Mouse (Mus musculus) stomach, postnatal 0 days (tissue): ENCODE measurements around the gene Pik3cd. TPM values are rescaled to one million over a fixed set of nuclear protein-coding genes. Genes with fewer than 3 reads are reported as not detected.

Experiments
- ATAC-seq: fragments of 200-750 bp; cut with Nextera tagmentation; 2 replicates; pipeline ENCODE4 v1.8.0; 2017; ENCODE audit not compliant: low FRiP score, low TSS enrichment
- DNase-seq: peaks from one replicate; pipeline ENCODE4 v3.0.0-alpha.2; 2016; ENCODE audit warnings: low spot score
- H3K27ac ChIP-seq: fragments of 300-500 bp; sonication (generic); replicated peaks from 2 replicates; pipeline ENCODE4 v1.5.1; 2014; ENCODE audit warnings: mild to moderate bottlenecking, control low read depth
- H3K27me3 ChIP-seq: fragments of 300-500 bp; sonication (generic); 2 replicates; pipeline ENCODE4 v1.6.1; 2014; ENCODE audit warnings: low read length; ENCODE audit not compliant: control insufficient read depth, insufficient read depth
- H3K36me3 ChIP-seq: fragments of 300-500 bp; sonication (generic); 2 replicates; pipeline ENCODE4 v1.6.1; 2014; ENCODE audit warnings: low read length, mixed read lengths; ENCODE audit not compliant: control insufficient read depth, insufficient read depth
- H3K4me1 ChIP-seq: fragments of 300-500 bp; sonication (generic); replicated peaks from 2 replicates; pipeline ENCODE4 v1.6.1; 2014; ENCODE audit warnings: antibody characterized with exemption; ENCODE audit not compliant: control insufficient read depth, insufficient read depth
- H3K4me2 ChIP-seq: fragments of 300-500 bp; sonication (generic); replicated peaks from 2 replicates; pipeline ENCODE4 v1.6.1; 2014; ENCODE audit warnings: low read depth, mild to moderate bottlenecking, control low read depth, moderate library complexity
- H3K4me3 ChIP-seq: fragments of 300-500 bp; sonication (generic); 2 replicates; pipeline ENCODE4 v1.5.1; 2014; ENCODE audit warnings: low read depth, low read length, control low read depth
- H3K9ac ChIP-seq: fragments of 300-500 bp; sonication (generic); 2 replicates; pipeline ENCODE4 v1.6.1; 2014; ENCODE audit warnings: mild to moderate bottlenecking, low read length, control low read depth, mixed read lengths
- H3K9me3 ChIP-seq: fragments of 300-500 bp; sonication (generic); 2 replicates; pipeline ENCODE4 v1.6.1; 2016; ENCODE audit warnings: low read length; ENCODE audit not compliant: control insufficient read depth
- CTCF ChIP-seq: IDR thresholded peaks from 2 replicates; pipeline ENCODE4 v1.5.1; 2016; ENCODE audit warnings: antibody characterized with exemption, low read depth, mild to moderate bottlenecking, moderate library complexity
- EP300 ChIP-seq: optimal IDR thresholded peaks from 2 replicates; pipeline ENCODE3; 2016; ENCODE audit warnings: antibody characterized with exemption
- WGBS: fragments of 180-500 bp; shearing (Covaris S2); extraction: QIAGEN DNeasy Blood & Tissue Kit; methylation state at CpG from one replicate; pipeline ENCODE4 v1.1.7; 2014; 5-methylcytosine and 5-hydroxymethylcytosine counted together
- polyA plus RNA-seq: library from polyadenylated mRNA; unstranded; fragments of >200 nt; fragmentation: Nextera tagmentation; extraction: Ambion mirVana; gene quantifications from 2 replicates; pipeline ENCODE4 v1.2.1, GENCODE M21; 2015

Pik3cd gene
- polyA plus RNA-seq, 1 experiment from 2014 or later: 2.0 TPM

- Histone ChIP-seq H3K27me3 (no peaks in the 10 kb centered on the region), H3K27ac (no peak overlapping the region), H3K9me3 (no peaks in the 10 kb centered on the region), H3K9ac (no peak overlapping the region), H3K4me3 (no peak overlapping the region), H3K4me2 (no peak overlapping the region), H3K4me1 (no peaks in the 10 kb centered on the region), H3K36me3 (peaks cover 29% of the 10 kb centered on the region; the same call in 1 of the 2 replicates)
- DNase-seq: no peak
- no peak for ATAC-seq
- TF ChIP-seq CTCF: no peak
- no peak for TF ChIP-seq EP300
- WGBS: 71% methylated on average over 1 of the region's 1 CpGs
Measured at GRCm38 (mm10) chr4:149634157-149634556, 68.2 kb downstream of the Pik3cd start.

- H3K9me3 ChIP-seq: no peaks in the 10 kb centered on the region
- no peak overlapping the region for H3K9ac ChIP-seq
- H3K27me3 ChIP-seq: no peaks in the 10 kb centered on the region
- TF ChIP-seq CTCF (no peak), EP300 (no peak)
- DNase-seq (no peak), ATAC-seq (no peak)
- WGBS: 86% methylated on average over 9 of the region's 9 CpGs
- H3K4me1 ChIP-seq: no peaks in the 10 kb centered on the region
- H3K4me3 ChIP-seq: no peak overlapping the region
- no peak overlapping the region for H3K27ac ChIP-seq
- H3K4me2 ChIP-seq: no peak overlapping the region
- peaks cover 26% of the 10 kb centered on the region; the same call in 1 of the 2 replicates for H3K36me3 ChIP-seq
Measured at GRCm38 (mm10) chr4:149632670-149633307, 69.6 kb downstream of the Pik3cd start.

- no peak overlapping the region for H3K27ac ChIP-seq
- ATAC-seq (no peak), DNase-seq (no peak)
- H3K36me3 ChIP-seq: peaks cover 15% of the 10 kb centered on the region; the same call in 1 of the 2 replicates
- no peaks in the 10 kb centered on the region for H3K9me3 ChIP-seq
- H3K27me3 ChIP-seq: no peaks in the 10 kb centered on the region
- no peak overlapping the region for H3K9ac ChIP-seq
- H3K4me2 ChIP-seq: no peak overlapping the region
- H3K4me1 ChIP-seq: no peaks in the 10 kb centered on the region
- TF ChIP-seq EP300: no peak
- no peak overlapping the region for H3K4me3 ChIP-seq
- whole genome bisulfite sequencing: 50% methylated on average over 9 of the region's 9 CpGs
Measured at GRCm38 (mm10) chr4:149628810-149629209, 73.6 kb downstream of the Pik3cd start.

GRCm38 (mm10) chr4:149628372-149628771, 74.0 kb downstream of the Pik3cd start:
- no peak overlapping the region for H3K4me2 ChIP-seq
- H3K27me3 ChIP-seq: no peaks in the 10 kb centered on the region
- H3K4me3 ChIP-seq: no peak overlapping the region
- no peak overlapping the region for H3K9ac ChIP-seq
- ATAC-seq (peak; percentile 53; the same call in 1 of the 2 replicates), DNase-seq (peak; percentile 50)
- H3K27ac ChIP-seq: no peak overlapping the region
- no peaks in the 10 kb centered on the region for H3K9me3 ChIP-seq
- H3K4me1 ChIP-seq: no peaks in the 10 kb centered on the region
- H3K36me3 ChIP-seq: peaks cover 13% of the 10 kb centered on the region; the same call in 1 of the 2 replicates
- 69% methylated on average over 10 of the region's 10 CpGs for WGBS
- peak; percentile 79 for TF ChIP-seq CTCF
- no peak for TF ChIP-seq EP300

GRCm38 (mm10) chr4:149626809-149627208, 75.6 kb downstream of the Pik3cd start:
- Histone ChIP-seq H3K4me1 (no peaks in the 10 kb centered on the region), H3K9me3 (no peaks in the 10 kb centered on the region), H3K27ac (no peak overlapping the region), H3K4me2 (no peak overlapping the region), H3K9ac (no peak overlapping the region), H3K27me3 (no peaks in the 10 kb centered on the region), H3K36me3 (peaks cover 6% of the 10 kb centered on the region; the same call in 1 of the 2 replicates), H3K4me3 (no peak overlapping the region)
- DNase-seq (no peak), ATAC-seq (no peak)
- 81% methylated on average over 17 of the region's 17 CpGs for WGBS
- TF ChIP-seq EP300 (no peak), CTCF (no peak)

- TF ChIP-seq EP300 (no peak), CTCF (no peak)
- Histone ChIP-seq H3K36me3 (no peaks in the 10 kb centered on the region), H3K4me1 (no peaks in the 10 kb centered on the region), H3K4me2 (no peak overlapping the region), H3K9me3 (no peaks in the 10 kb centered on the region), H3K9ac (no peak overlapping the region), H3K27me3 (no peaks in the 10 kb centered on the region), H3K4me3 (no peak overlapping the region), H3K27ac (no peak overlapping the region)
- ATAC-seq (no peak), DNase-seq (no peak)
- WGBS: 81% methylated on average over 5 of the region's 5 CpGs
Measured at GRCm38 (mm10) chr4:149623711-149624110, 78.7 kb downstream of the Pik3cd start.
